Mouse (Mus musculus) heart, adult 2 months (tissue): ENCODE data around the gene Samd11.
A peak's percentile ranks its signal among the peaks of the same experiment; 100 is the strongest.

Experiments
- CTCF ChIP-seq: fragments of 200-600 bp; IDR thresholded peaks from 2 replicates; pipeline ENCODE4 v1.8.1; 2022; ENCODE audit warnings: antibody characterized with exemption, mild to moderate bottlenecking, moderate library complexity
- EP300 ChIP-seq: fragments of 200-500 bp; IDR thresholded peaks from 2 replicates; pipeline ENCODE4 v1.6.1; 2011; ENCODE audit warnings: low read depth, low read length, control low read depth; ENCODE audit not compliant: insufficient read depth

DNA sequence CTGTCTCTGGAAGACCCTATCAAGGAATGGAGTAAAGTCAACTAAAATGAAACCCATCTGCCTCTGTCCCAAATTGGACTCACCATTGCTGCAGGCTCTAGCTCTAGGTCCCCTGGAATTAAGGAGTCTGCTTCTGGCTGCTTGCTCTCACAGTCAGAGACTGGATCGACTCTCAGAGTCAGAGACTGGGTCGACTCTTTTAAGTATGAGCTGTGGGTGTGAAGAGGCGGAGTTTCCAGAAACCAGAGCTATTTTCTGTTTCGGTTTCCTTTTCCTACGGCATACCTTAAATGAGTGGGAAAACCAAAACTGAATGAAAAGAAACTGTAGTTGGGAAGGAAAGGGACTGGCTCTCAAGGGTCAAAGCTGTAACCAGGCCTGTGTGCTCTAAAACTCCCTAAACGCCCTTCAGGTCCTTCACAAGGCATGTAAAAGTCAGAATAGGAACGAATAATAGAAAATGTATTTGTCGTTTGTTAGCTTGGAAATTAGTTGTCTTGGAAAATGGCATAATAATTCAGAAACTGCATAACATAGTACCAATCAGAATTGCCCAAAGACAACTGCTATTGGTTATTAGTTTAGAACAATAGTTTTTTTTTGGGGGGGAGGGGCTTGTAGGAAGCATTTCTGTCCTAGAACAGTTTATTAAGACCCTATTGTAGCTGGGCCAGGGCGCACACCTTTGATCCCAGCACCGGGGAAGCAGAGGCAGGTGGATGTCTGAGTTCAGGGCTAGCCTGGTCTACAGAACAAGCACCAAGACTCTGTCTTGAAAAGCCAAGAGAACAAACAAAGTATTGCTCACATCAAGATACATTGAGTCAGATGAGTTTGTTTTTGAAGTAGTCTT, 54.6 kb downstream of the Samd11 start, which contains the start of gene Isg15:
- TF ChIP-seq CTCF (no peak), EP300 (0 out of 2 replicates have a peak, but pooled peaks have one; percentile 40)
